Mouse (Mus musculus) limb, embryonic 11.5 days (tissue): ENCODE data around the gene Slc16a11. TPM values are rescaled to one million over a fixed set of nuclear protein-coding genes. Genes with fewer than 3 reads are reported as not detected.

ENCODE experiments used
- ATAC-seq: fragments of 200-750 bp; cut with Nextera tagmentation; 2 replicates; pipeline ENCODE4 v1.8.0; 2017; ENCODE audit warnings: low read depth; ENCODE audit not compliant: insufficient number of reproducible peaks, low FRiP score, low TSS enrichment
- DNase-seq: peaks from one replicate; pipeline ENCODE4 v3.0.0-alpha.2; 2015; ENCODE audit warnings: low spot score
- H3K27ac ChIP-seq: fragments of 300-500 bp; sonication (generic); replicated peaks from 2 replicates; pipeline ENCODE4 v1.5.1; 2014; ENCODE audit warnings: low read depth, mild to moderate bottlenecking, low read length
- H3K27me3 ChIP-seq: fragments of 300-500 bp; sonication (generic); 2 replicates; pipeline ENCODE4 v1.6.1; 2014; ENCODE audit warnings: mild to moderate bottlenecking, low read length, mixed read lengths; ENCODE audit not compliant: control insufficient read depth, insufficient read depth
- H3K36me3 ChIP-seq: fragments of 300-500 bp; sonication (generic); 2 replicates; pipeline ENCODE4 v1.6.1; 2014; ENCODE audit warnings: mild to moderate bottlenecking, low read length, moderate library complexity, mixed read lengths; ENCODE audit not compliant: control insufficient read depth, insufficient read depth
- H3K4me1 ChIP-seq: fragments of 300-500 bp; sonication (generic); 2 replicates; pipeline ENCODE4 v1.6.1; 2014; ENCODE audit warnings: low read length, mixed read lengths; ENCODE audit not compliant: control insufficient read depth, insufficient read depth
- H3K4me2 ChIP-seq: fragments of 300-500 bp; sonication (generic); 2 replicates; pipeline ENCODE4 v1.6.1; 2014; ENCODE audit warnings: low read depth, mild to moderate bottlenecking, moderate library complexity; ENCODE audit not compliant: severe bottlenecking
- H3K4me3 ChIP-seq: fragments of 300-500 bp; sonication (generic); 2 replicates; pipeline ENCODE4 v1.5.1; 2014; ENCODE audit warnings: low read depth, low read length
- H3K9ac ChIP-seq: fragments of 300-500 bp; sonication (generic); 2 replicates; pipeline ENCODE4 v1.6.1; 2014; ENCODE audit warnings: mild to moderate bottlenecking, low read length
- H3K9me3 ChIP-seq: fragments of 300-500 bp; sonication (generic); 2 replicates; pipeline ENCODE4 v1.6.1; 2016; ENCODE audit warnings: low read length; ENCODE audit not compliant: control insufficient read depth
- WGBS: fragments of 180-500 bp; shearing (Covaris S2); extraction: QIAGEN DNeasy Blood & Tissue Kit; methylation state at CpG from one replicate; pipeline ENCODE4 v1.1.7; 2014; 5-methylcytosine and 5-hydroxymethylcytosine counted together
- polyA plus RNA-seq: library from polyadenylated mRNA; unstranded; fragments of >200 nt; fragmentation: Nextera tagmentation; extraction: Ambion mirVana; gene quantifications from 2 replicates; pipeline ENCODE4 v1.2.1, GENCODE M21; 2014

Gene Slc16a11
- polyA plus RNA-seq, 1 experiment from 2014 or later, result 0.67 TPM

DNA sequence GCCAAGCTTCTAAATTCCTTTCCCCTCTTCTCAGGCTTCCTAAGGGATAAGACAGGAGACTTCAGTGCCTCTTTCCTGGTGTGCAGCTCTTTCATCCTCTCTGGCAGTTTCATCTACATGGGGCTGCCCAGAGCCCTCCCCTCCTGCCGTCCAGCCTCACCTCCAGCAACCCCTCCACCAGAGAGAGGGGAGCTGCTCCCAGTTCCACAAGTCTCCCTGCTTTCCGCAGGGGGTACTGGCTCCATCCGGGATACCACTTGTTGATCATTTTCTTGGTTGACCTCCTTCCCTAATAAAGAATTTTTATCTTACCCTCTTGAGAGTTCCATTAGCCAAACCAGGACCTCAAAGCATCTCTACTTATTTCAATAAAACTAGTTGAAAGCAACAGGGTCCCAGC lies 3.6 kb downstream of the Slc16a11 start:
- DNase-seq (no peak), ATAC-seq (no peak)
- no peak overlapping the region for H3K4me3 ChIP-seq
- no peak overlapping the region for H3K4me2 ChIP-seq
- H3K4me1 ChIP-seq, result peaks cover 13% of the 10 kb centered on the region; the same call in 1 of the 2 replicates
- no peak overlapping the region for H3K9ac ChIP-seq
- H3K27me3 ChIP-seq, result peaks cover 40% of the 10 kb centered on the region
- H3K9me3 ChIP-seq, result no peaks in the 10 kb centered on the region
- peaks cover 2% of the 10 kb centered on the region; the same call in 1 of the 2 replicates for H3K36me3 ChIP-seq
- WGBS, result 48% methylated on average over 3 of the region's 3 CpGs
- H3K27ac ChIP-seq, result no peak overlapping the region

DNA sequence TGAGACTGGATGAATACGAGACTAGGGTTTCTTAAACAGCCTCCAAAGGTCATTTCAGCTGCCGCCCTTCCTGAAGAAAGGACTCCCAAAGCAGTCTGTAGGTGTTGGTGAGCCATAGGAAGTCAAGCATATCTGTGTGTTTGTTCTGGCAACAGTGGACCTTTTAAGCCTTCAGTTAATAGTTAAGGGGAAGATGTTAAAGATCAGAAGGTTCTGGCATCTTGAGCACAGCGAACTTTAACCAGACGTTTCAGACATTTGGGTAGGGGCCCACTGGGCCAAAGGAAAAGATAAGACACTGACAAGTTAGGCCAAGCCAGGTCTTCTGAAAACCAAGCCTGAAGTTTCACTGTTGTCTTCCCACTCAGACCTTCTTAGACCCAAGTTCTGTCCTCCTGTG lies 5.5 kb downstream of the Slc16a11 start:
- Histone ChIP-seq H3K27ac (no peak overlapping the region), H3K4me1 (peaks cover 13% of the 10 kb centered on the region; the same call in 1 of the 2 replicates)
- ATAC-seq, result no peak

DNA sequence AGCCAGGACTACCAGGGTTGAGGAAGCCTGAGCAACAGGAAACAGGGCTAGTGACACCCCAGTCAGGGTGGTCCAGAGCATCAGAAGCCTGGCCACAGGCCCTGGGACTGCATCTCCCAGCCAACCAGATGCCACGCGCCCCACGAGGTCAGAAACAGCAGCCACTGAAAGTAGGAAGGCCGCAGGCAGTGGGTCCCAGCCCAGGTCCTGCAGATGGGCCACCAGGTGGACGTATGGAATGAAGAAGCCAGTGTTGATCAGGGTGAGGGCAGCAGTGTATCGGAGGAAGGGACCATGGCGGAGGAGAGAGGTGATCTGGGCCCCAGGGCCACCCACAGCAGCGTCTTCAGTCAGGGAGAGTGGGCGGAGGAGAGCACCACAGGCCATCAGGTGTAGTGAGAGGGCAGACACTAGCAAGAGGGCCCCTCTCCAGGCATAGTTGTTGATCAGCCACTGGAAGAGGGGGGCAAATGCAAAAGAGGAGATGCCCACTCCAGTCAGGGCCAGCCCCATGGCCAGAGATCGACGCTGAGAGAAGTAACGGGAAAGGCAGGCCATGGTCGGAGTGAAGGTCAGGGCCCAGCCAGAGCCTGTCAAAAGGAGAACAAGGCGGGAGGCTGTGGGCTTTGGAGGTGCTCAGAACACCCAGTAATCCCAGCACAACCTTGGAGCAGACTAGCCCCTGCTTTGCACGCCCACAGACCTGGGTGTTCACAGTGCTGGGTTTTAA lies 6.4 kb downstream of the Slc16a11 start:
- no peak overlapping the region for H3K27ac ChIP-seq
- ATAC-seq, result no peak
- no peak for DNase-seq
- WGBS, result 90% methylated on average over 15 of the region's 15 CpGs
- peaks cover 2% of the 10 kb centered on the region; the same call in 1 of the 2 replicates for H3K36me3 ChIP-seq
- no peak overlapping the region for H3K4me3 ChIP-seq
- H3K9ac ChIP-seq, result 0 out of 2 replicates have a peak overlapping the region, but pooled peaks have one; percentile 19
- H3K4me1 ChIP-seq, result peaks cover 10% of the 10 kb centered on the region; the same call in 1 of the 2 replicates
- H3K27me3 ChIP-seq, result peaks cover 27% of the 10 kb centered on the region
- H3K9me3 ChIP-seq, result no peaks in the 10 kb centered on the region
- peak overlapping the region; percentile 16; the same call in 1 of the 2 replicates for H3K4me2 ChIP-seq

More for the DNA sequence above, 5.5 kb downstream of the Slc16a11 start:
- no peak overlapping the region for H3K9ac ChIP-seq
- H3K9me3 ChIP-seq, result no peaks in the 10 kb centered on the region
- H3K36me3 ChIP-seq, result peaks cover 2% of the 10 kb centered on the region; the same call in 1 of the 2 replicates
- no peak overlapping the region for H3K4me3 ChIP-seq
- H3K27me3 ChIP-seq, result peaks cover 35% of the 10 kb centered on the region
- H3K4me2 ChIP-seq, result no peak overlapping the region
- 88% methylated on average over 4 of the region's 4 CpGs for WGBS
- no peak for DNase-seq

DNA sequence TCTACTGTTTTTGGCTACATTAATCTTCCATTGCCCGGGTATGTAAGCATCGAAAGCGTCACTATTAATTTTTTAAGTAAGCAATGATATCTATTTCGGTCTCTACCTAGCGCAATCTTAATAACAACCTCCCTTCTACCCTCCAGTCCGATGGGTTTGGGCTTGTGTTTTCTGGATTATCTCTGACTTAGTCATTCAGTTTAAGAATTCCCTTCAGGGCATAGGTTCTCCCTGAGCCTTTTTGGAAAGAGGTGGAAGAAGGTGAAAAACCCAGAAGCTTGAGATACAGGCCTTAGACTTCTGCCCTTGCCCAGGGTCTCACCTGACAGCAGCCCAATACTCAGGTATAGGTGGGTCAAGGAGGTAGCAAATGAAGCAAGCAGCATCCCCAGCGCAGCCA lies 7.3 kb downstream of the Slc16a11 start:
- Histone ChIP-seq H3K9me3 (no peaks in the 10 kb centered on the region), H3K27ac (no peak overlapping the region), H3K36me3 (peaks cover 2% of the 10 kb centered on the region; the same call in 1 of the 2 replicates), H3K4me3 (peak overlapping the region; percentile 54), H3K4me2 (peak overlapping the region; percentile 91), H3K4me1 (peaks cover under 1% of the 10 kb centered on the region; the same call in 1 of the 2 replicates), H3K27me3 (peaks cover 19% of the 10 kb centered on the region), H3K9ac (peak overlapping the region; percentile 80)
- ATAC-seq (no peak), DNase-seq (no peak)
- 57% methylated on average over 7 of the region's 7 CpGs for WGBS

DNA sequence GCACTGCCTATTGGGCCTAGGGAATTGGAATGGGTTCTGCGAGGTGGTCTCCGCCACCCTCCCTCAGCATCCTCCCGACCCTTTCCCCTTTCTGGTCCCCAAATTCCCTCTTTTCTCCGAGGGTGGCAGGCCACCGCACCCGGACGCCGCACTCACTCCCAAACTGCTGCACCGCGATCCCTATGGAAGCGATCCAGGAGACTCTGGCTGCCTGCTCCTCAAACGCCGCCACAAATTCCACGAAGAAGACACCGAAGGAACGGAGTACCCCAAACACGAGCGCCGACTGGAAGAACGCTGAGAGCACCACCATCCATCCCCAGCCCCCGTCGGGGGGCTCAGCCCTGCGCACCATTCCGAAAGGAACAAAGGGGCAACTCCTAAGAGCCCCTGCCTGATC lies 7.8 kb downstream of the Slc16a11 start:
- DNase-seq, result no peak
- Histone ChIP-seq H3K27ac (peak overlapping the region; percentile 60), H3K27me3 (peaks cover 18% of the 10 kb centered on the region), H3K36me3 (peaks cover 2% of the 10 kb centered on the region; the same call in 1 of the 2 replicates), H3K4me3 (peak overlapping the region; percentile 54), H3K4me1 (no peaks in the 10 kb centered on the region), H3K9ac (peak overlapping the region; percentile 80), H3K9me3 (no peaks in the 10 kb centered on the region), H3K4me2 (peak overlapping the region; percentile 91)
- ATAC-seq, result no peak
- WGBS, result 2% methylated on average over 24 of the region's 24 CpGs

DNA sequence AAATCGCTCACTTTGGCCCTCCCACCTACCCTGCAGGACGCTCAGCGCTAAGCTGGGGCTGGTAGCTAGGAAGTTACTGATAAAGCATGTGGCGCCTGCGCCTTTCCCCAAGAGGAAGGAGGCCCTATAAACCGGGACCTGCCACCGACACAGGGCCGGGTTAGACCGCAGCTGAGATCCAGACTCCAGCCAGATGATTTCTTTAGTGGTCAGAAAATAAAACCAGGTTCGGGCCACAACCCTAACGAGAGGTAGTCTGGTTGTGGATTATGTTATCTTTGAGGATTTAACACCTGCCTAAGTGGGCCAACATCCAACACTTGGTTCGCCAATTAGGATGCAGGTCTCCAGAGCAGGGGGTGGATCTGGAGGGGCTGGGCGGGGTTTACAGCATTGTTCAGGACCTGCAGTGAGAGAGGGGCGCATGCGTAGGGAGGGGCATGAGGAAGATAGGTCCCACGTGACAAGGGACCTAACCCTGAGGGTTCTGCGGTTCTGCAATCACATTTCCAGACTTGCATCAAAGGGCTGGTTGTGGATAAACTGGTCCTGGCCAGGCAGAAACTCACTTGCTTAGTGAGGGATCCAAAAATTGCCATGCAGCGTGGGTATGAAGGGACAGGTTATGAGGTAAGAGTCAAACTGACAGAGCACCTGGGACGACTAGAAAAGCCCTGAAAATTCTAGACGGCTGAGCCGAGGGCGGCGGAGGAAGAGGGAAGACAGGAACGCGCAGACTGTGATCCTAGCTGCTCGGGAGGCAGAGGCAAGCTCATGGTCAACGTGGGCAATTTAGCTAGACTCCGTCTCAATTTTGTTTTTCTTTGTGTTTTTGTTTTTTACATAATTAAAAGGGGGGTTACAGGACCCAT lies 8.4 kb downstream of the Slc16a11 start, which contains the start of gene Slc16a13:
Slc16a13 (minus strand) TSS at position 334 of the 872 bp plus-strand sequence.
- Histone ChIP-seq H3K4me3 (peak within 1 kb of the TSS; percentile 54), H3K4me1 (no peaks in the 10 kb centered on the region), H3K27me3 (peaks cover 18% of the 10 kb centered on the region), H3K9ac (peak within 1 kb of the TSS; percentile 80), H3K4me2 (peak within 1 kb of the TSS; percentile 91), H3K9me3 (no peaks in the 10 kb centered on the region), H3K36me3 (peaks cover 2% of the 10 kb centered on the region; the same call in 1 of the 2 replicates), H3K27ac (peak within 1 kb of the TSS; percentile 60)
- ATAC-seq (peak; percentile 92), DNase-seq (peak; percentile 96)
- WGBS, result 0% methylated on average over 28 of the region's 28 CpGs

- Histone ChIP-seq H3K36me3 (peaks cover 2% of the 10 kb centered on the region; the same call in 1 of the 2 replicates), H3K27ac (no peak overlapping the region), H3K9ac (no peak overlapping the region; the same call in 1 of the 2 replicates), H3K27me3 (peaks cover 23% of the 10 kb centered on the region), H3K4me3 (peak overlapping the region; percentile 54), H3K4me2 (peak overlapping the region; percentile 91), H3K9me3 (no peaks in the 10 kb centered on the region), H3K4me1 (0 out of 2 replicates have a peak, but pooled peaks cover 3% of the 10 kb centered on the region)
- DNase-seq (no peak), ATAC-seq (no peak)
- 11% methylated on average over 14 of the region's 14 CpGs for WGBS
Observed at GRCm38 (mm10) chr11:70221603-70222500, 9.3 kb downstream of the Slc16a11 start.
